8 mouse cellular contexts compared by ENCODE assay signal in genomic region chr6:140423846-140424200, GRCm38 (mm10). TPM values are rescaled to one million over a fixed set of nuclear protein-coding genes. Genes with fewer than 3 reads are reported as not detected.
DNase-seq lines count a peak whose midpoint lies in the region; ATAC-seq and TF ChIP-seq lines count a peak whose summit lies in the region.

TSS of gene Plekha5 (plus strand) at chr6:140424054.

- H3K9ac ChIP-seq in forebrain, embryonic 14.5 days (ENCODE audit: low read length), result peak within 1 kb of the TSS; percentile 99

- peak; percentile 88 for ATAC-seq in forebrain, embryonic 14.5 days
- peak; percentile 48; a peak in 3 of 4 replicates for ATAC-seq in hematopoietic stem cell, adult 5-6 weeks (replicated peaks in 1 of 2; ENCODE audit: insufficient read depth in 1 of 2, low FRiP score in 2 of 2, low TSS enrichment in 1 of 2, low read depth in 1 of 2, poor library complexity in 2 of 2, severe bottlenecking in 2 of 2)
- ATAC-seq in erythroid progenitor cell, adult 5-6 weeks (replicated peaks; ENCODE audit: low FRiP score, poor library complexity, severe bottlenecking), result no peak

- H3K4me3 ChIP-seq in bone marrow, adult 2 months (replicated peaks; ENCODE audit: control insufficient read depth, low read depth, low read length), result peak within 1 kb of the TSS; percentile 54
- H3K4me3 ChIP-seq in forebrain, embryonic 14.5 days (ENCODE audit: low read depth, low read length), result peak within 1 kb of the TSS; percentile 93

- 11% methylated on average over 53 of the region's 65 CpGs for WGBS in bone marrow, adult 2 months
- 0% methylated on average over 18 of the region's 65 CpGs for WGBS in forebrain, embryonic 14.5 days

- no peak for TF ChIP-seq POLR2A in bone marrow, adult 2 months (IDR thresholded peaks at IDR 0.05; ENCODE audit: borderline replicate concordance, control insufficient read depth, low read depth, low read length)

- no peaks in the 10 kb centered on the region for H3K4me1 ChIP-seq in bone marrow, adult 2 months (ENCODE audit: control insufficient read depth, insufficient read depth, low read length)
- peaks cover 14% of the 10 kb centered on the region for H3K4me1 ChIP-seq in forebrain, embryonic 14.5 days (ENCODE audit: control insufficient read depth, insufficient read depth, low read length)

- H3K27ac ChIP-seq in bone marrow, adult 2 months (ENCODE audit: control insufficient read depth, insufficient read depth, low read depth, low read length, poor library complexity), result no peak within 1 kb of the TSS
- peak within 1 kb of the TSS; percentile 95 for H3K27ac ChIP-seq in forebrain, embryonic 14.5 days (ENCODE audit: low read depth, low read length)

- peaks cover 11% of the 10 kb centered on the region for H3K36me3 ChIP-seq in forebrain, embryonic 14.5 days (ENCODE audit: control insufficient read depth, insufficient read depth, low read length)

- H3K4me2 ChIP-seq in forebrain, embryonic 14.5 days (ENCODE audit: low read length), result peak within 1 kb of the TSS; percentile 65

- peak; percentile 84 for DNase-seq in MN1 (ENCODE audit: low spot score)
- DNase-seq in forebrain, embryonic 14.5 days (ENCODE audit: low spot score), result peak; percentile 81
- DNase-seq in layer of hippocampus, postnatal 10 days (ENCODE audit: low spot score in 2 of 2), result peak in 1 of 2 experiments; percentile 72
- peak; percentile 61 for DNase-seq in lung, postnatal 14 days
- DNase-seq in retina, adult 2 months (ENCODE audit: low read depth, low spot score), result peak; percentile 60

- TF ChIP-seq CTCF in bone marrow, adult 2 months (IDR thresholded peaks at IDR 0.05; ENCODE audit: control insufficient read depth, insufficient read depth, low read length), result no peak

- no peaks in the 10 kb centered on the region for H3K9me3 ChIP-seq in forebrain, embryonic 14.5 days (replicated peaks; ENCODE audit: control insufficient read depth, low read length)

- no peaks in the 10 kb centered on the region for H3K27me3 ChIP-seq in forebrain, embryonic 14.5 days (replicated peaks; ENCODE audit: control insufficient read depth, insufficient read depth, low read length)

RNA-seq across cellular contexts. Expression of gene Plekha5, which starts in this region (rescaled TPM):
- 3.4 and 3.8 TPM in 2 replicates for polyA plus RNA-seq in bone marrow, adult 2 months (2011; ENCODE audit: insufficient read depth, insufficient read length, low replicate concordance, missing spikeins)
- polyA plus RNA-seq in forebrain, embryonic 14.5 days (2014; fragmentation: Nextera tagmentation; extraction: Ambion mirVana), result 26.5 and 27.9 TPM in 2 replicates
- 26.4 and 44.2 TPM in 2 replicates for total RNA-seq in hematopoietic stem cell, adult 5-6 weeks (2017)
- total RNA-seq in layer of hippocampus, postnatal 10 days (2021), result 10 to 100 TPM; 55.2 to 64.0 TPM
- total RNA-seq in erythroid progenitor cell, adult 5-6 weeks (2015; ENCODE audit: low replicate concordance), result 0.72 TPM in 1 of 2 replicates, not detected in the other
- total RNA-seq in erythroid progenitor cell, adult 5-6 weeks (2017; ENCODE audit: low replicate concordance), result 1.0 and 1.7 TPM in 2 replicates

Comparison
In these comparisons a context has a peak if more than half of its experiments do, and no peak if none do; other contexts are left out.
1. RNA of gene Plekha5 (total RNA-seq): 55.2 to 64.0 TPM in layer of hippocampus, postnatal 10 days and 26.4 to 44.2 TPM in hematopoietic stem cell, adult 5-6 weeks; 0.72 to 1.7 TPM in erythroid progenitor cell, adult 5-6 weeks; every median in the first group is over 10 times any median in the second.